Mouse (Mus musculus): ENCODE data around the gene Mctp1.
"Not testable (repeated sequence)": the region's sequence is repeated elsewhere in the genome, so short reads cannot be mapped to it uniquely, and the experiment has no call there.

Gene Mctp1

DNA sequence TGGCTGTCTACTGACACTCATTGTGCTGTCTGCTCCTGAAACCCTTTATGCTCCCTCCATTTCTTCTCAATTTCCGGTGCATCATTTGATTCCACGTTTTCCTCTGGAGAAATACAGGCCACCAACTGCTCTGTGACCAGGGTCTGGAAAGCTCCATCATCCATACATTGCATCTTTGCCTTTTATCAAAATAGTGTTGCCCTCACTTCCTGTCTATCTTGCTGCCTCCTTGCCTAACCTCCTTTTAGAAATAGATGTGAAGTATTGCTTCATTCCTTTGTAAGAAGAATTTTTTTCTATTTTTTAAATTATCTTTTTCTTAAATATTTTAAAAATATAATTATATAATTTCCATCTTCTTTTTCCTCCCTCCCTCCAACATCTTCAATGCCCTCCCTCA is 98.7 kb downstream of the Mctp1 start:
- no peak for DNase-seq

DNA sequence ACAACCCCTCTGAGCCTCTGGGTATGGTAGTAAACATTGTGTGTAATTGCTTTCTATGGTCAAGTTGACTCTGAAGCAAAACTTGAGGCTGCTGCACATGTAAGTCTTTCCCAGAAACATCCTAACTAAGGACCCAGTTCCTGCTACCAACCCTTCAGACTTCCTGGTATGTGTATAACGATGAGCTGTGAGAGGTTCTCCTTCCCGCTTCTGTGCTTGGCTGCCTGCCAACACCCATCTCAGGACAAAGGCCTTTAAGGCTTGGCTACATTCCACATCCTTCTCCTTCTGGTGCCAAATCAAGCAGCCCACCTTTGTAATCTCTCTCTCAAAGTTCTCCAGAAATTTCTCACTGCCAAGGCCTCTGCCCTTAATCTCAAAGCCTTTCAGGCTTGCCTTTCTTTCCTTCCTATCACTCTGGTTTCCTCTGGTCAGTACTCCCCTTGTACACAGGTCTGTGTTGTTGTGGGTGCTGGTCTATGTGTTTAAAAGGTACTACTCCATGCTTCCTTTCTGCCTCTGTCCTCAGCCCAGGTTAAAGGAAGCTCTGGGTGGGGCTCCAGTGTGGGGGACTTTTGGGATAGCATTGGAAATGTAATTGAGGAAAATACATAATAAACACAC is 99.9 kb downstream of the Mctp1 start:
- no peak for DNase-seq

DNA sequence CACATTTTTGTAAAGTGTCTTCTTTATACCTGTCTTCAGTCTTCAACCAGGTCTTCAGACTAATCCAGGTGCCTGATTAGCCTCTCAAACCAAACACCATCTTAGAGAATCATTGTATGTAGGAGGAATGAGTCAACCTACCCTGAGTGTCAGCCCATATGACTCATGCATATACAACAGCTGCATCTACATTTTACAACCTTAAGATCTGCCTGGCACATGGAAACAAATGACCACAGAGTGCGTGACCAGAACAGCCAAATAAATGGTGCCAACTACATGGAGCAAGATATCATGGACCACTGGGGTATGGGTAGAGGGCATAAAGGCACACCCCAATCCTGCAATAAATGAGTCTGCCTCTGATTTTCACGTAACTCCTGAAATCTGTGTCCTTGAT is 131.6 kb downstream of the Mctp1 start:
- no peak for DNase-seq

DNA sequence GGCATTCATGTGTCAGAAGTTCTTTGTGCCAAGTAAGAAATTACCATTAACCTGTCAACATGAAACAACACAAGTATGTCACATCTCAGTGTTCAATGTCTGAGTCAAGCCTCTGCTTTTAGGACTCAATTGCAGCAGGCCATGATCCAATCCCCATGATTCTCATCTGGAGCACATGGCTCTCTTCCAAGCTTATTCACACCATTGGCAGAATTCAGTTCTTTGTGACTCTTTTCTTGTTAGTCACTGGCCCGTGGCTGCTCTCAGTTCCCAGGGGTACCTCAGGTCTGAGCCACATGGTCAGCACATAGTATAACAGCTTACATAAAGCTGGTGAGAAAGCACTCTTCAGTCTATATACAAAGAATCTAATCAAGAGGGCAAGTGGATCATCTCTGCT is 138.8 kb downstream of the Mctp1 start:
- DNase-seq = no peak

DNA sequence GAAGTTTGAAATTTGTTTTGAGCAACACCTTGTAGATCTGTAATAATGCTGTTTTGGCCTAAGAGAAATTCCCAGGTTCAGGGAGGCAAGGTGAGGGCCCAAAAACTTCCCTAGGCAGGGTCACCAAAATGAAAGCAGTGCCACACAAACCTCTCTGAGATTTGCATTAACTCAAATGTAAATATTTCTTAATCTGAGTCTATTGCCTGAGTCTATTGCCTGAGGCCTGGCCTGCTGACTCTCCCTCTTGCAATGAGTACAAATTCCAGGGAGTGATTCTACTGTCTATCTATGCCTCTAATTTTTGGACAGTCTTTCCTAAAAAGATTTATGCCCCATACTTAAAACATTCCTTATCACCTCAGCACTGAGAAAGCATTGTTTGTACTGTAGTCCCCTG is 143.0 kb downstream of the Mctp1 start:
- DNase-seq = no peak

DNA sequence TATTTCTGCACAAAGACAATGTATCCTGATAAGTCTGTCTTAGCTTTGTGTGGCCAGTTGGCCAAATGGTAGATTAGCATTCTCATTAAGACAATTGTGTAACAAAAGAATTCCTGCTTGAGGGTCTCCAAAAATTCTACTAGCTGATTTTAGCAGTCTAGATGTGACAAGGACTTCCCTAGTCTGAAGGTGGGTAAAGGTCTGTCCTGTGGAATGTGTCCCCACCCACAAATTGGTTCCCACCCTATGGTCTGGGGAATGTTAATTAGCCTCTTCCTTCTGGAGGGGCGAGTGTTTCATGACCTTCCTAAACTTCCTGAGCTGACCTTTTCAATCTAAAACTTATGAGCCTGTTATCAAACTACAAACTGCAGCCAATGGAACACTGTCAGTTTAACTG is 143.4 kb downstream of the Mctp1 start:
- no peak for DNase-seq

DNA sequence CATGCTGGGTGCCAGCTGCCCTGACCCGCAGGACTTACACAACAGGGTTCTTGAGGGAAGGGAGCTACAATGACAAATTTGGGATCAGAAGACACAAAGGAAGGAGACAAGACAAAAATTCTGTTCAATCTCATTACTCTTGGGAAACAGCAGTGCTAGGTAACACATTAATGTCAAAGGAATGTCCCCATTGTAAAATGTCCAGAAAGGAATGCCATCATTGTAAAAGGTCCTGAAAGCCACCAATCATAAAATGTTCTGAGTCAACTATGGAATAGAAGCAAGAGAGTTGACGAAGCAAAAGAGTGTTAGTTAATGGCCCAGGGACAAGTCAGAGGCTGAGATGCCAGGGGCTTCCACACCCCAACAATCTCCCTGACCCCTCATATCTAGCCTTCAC is 145.6 kb downstream of the Mctp1 start:
- no peak for DNase-seq

DNA sequence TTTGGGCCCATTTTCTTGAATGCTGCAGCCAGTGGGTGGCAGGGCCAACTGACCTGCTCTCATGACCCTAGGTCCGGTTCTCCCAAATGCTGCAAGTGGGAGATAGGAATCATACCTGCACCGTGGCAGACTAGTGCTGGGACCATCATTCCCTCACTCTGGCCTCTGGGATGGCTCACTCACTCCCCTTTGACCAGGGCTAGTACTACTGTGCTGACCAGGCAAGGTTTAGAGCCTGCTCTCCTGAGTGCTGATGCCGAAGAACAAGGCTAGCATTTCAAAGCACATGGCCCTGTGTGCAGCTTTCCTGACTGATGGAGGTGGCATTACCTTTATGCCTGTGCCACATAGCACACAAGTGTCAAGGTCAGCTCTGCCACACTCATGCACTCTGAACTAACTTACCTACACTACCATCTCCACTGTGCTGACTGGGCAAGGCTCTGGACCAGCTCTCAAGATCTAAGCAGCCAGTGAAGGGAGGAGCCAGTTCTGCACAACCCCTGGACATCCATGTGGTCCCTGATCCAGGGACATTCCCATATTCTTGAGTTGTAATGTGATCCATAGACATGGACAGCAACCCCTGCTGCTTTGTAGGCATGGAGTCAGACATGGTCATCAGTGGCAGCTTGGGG is 146.7 kb downstream of the Mctp1 start:
- no peak for DNase-seq

DNA sequence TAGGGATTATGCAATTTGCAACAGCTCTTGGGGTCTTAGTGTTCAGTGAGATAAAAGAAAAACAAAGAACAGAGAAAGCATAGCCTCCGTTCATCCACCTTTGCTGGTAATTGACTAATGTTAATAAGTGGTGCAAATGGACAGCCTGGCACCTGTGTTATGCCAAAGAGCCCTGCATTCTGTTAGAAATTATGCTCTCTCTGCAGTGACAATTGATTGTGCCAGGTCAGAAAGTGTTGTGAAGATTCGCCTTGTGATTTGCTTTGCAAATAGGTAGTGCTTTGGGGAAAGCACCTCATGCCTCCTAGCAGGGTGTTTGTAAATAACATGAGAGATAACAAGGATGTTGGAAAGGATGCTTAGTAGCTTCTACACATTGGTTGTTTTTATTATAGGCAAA is 163.5 kb downstream of the Mctp1 start:
- no peak for DNase-seq

DNA sequence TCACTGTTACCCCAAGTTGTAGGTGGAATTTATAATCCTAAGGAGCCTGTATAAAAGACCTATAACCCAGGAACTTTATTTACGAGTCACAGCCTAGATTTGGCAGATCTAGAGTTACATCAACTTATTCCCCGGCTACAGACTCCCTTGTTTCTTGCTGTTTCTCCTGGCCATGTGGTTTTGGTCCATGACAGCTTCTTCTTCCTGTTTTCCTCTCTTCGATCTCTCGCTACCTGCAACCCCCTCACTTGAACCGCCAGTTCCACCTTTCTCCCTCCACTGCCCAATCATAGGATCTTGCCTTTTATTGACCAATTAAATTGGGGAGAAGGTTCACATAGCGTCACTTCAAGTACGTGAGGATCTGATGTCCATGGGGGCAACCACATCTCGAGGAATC is 176.6 kb downstream of the Mctp1 start:
- no peak for DNase-seq

DNA sequence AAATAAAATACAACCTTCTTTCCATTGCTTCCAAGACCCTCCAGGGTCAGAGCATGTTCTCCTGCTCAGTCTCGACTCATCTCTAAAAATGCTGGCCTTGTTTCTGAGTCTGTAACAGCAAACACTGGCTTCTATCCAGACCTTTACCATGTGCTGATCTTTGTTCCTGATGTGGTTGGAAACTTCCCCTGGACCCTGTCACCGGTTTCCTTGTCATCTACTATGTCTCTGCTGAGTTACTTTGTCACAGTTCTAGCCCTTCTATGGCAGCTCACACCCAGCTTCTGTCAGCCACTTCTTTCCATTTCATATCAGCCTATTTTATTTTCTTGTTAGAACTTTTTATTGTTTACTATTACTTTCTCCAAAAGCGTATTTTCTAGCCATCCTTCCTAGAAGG is 177.3 kb downstream of the Mctp1 start:
- no peak for DNase-seq

DNA sequence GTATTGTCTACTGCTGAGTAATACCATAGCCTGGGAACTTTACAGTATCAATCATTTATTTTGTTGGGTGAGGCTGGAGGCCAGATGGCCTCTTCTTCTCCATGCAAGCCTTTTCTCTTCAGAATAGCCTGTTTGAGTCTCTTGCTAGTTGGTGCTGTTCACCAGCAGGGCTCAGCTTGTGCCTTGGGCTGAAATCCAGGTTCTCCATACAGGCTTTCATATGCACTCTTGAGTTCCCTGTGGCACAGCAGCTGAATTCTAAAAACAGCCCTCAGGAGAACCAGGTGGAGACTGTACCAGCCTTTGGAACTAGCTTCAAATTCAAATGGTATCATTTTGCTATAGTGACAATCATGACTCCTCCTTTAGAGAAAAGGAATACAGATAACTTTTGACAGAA is 179.7 kb downstream of the Mctp1 start:
- DNase-seq = no peak

DNA sequence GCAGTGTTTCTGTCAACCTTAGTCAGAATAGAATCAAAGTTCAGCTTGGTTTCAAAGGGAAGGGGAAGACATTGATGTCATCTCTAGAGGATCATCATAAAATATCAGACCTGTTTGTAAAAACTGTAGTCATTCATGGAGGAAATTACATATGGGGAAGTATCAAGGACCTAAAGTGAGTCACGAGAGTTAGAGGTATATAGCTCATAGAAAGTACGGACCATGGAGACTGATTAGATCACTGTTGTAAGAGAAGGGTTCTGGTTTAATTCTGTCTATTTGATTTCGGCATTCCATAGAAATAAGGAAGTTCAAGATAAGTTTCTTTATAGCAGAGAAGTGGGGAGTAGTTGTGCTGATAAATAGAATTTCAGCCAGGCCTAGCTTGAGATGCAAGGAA is 181.7 kb downstream of the Mctp1 start:
- no peak for DNase-seq

DNA sequence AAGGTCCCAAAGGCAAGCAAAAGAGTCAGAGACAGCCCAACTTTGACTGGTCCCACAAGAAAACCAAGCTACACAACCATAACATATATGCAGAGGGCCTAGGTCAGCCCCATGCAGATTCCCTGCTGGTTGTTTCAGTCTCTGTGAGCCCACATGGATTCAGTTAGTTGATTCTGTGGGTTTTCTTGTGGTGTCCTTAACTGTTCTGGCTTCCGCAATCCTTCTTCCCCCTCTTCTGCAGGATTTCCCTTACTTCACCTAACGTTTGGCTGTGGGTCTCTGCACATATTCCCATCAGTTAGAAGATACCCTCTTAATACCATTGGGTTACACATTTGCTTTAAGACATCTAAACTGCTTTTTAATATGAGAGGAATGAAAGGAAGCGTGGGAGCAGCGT is 183.1 kb downstream of the Mctp1 start:
- no peak for DNase-seq

DNA sequence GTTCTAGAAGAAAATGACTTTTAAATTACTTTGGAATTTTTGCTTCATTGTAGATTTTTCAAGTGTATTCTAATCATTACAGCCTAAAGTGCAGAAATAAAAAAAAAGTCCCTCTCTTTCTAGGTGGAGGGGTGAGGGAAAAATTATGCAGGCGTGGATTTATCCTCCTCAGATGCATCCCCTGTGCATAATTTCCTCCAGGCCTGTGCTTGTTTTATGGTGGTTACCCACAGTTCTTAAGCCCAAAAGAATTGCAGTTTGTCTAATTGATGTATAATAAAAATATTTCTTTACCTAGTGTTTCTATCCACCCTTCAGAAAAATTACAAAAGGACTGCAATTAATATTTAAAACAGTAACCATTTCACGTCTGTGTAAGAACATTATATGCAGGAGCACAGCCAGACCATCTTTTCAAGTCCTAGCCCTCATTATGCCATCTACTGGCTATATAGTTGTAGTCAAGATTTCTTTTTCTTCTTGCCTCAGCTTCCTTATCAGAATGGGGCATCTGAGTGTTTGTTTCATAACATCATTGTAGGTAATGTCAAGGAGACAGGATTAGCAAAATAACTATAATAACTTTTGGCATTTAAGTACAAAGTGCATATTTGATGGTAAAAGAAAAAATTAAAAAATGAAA is 184.4 kb downstream of the Mctp1 start:
- no peak for DNase-seq

DNA sequence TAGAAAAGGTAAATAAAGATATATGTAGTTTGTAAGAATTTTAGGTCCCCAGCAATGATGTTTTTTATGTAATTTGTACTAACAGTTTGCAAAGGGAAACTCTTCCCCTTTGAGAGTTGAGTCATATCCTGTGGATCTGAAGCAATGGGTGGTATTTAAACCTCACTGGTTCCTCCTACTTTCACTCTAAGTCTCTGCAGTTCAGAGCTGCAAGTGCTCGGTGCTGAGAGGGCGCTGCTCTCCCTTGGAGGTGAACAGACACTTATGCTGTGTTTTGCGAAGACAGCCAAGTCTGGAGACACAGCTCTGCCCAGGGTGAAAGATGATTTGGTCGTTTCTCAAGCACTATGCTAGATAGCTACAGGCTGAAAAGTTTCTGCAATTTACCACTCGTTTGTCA is 195.1 kb downstream of the Mctp1 start:
- DNase-seq = no peak

DNA sequence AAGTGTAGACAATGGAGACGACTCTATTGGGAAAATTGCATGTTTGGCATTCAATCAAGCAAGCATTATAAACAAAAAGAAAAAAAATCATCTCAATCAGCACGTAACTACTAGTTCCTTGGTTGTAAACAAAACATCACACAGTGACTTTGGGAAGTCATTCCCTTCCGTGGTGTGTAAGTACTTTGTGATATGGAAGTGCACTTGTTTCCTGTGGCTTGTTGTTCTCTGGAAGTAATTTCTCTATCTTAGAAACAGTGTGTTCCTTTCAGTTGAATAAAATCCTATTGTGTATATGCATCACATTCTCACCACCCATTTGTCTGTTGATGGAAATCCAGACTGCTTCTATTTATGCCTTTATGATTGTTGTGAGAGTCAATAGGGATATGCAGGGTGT is 201.1 kb downstream of the Mctp1 start:
- no peak for DNase-seq

DNA sequence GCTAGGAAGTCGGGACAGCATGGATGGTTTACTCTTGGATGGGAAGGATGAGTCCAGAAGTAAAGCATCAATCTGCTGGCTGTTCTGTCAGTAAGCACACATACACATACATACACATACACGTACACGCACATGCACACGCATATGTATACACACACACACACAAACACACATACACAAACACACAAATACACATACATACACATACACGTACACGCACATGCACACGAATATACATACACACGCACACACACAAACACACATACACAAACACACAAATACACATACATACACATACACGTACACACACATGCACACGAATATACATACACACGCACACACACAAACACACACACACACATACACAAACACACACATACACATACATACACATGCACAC is 206.4 kb downstream of the Mctp1 start:
- DNase-seq = not testable (repeated sequence)

DNA sequence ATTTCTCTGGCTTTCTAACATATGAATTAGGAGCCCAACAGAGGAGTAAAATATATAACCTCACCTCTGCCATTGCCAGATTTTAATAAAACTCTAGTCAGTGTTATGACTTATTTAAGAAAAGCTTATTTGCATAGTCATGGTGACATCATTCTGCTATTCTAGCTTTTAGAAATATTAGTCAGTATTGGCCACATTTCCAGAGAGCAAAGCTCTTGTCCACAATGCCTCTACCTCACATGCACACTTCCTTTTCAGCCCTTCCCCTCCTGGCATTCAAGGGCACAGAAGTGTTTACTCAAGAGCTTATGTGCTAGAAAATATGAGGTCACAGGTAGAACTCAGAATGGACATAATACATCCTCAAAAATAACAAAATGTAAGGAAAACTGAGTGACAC is 206.9 kb downstream of the Mctp1 start:
- no peak for DNase-seq

DNA sequence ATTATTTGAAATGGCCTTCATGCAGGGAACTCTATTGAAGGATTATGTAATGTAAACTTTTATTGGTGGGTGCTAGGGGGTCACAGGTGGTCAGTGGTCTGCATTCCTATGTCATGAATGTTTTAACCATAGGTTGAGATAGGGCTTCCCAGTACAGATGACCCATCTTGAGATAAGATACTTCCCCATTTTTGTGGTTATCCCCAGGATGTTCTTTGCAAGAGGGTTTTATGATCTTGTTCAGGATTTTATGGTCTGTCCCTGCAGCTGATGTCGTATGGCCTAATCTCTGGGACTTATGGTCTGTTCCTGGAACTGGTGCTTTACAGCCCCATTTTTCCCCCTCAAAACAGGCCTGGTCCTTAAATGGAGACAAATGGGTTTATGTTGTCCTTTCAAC is 207.4 kb downstream of the Mctp1 start:
- DNase-seq = no peak

DNA sequence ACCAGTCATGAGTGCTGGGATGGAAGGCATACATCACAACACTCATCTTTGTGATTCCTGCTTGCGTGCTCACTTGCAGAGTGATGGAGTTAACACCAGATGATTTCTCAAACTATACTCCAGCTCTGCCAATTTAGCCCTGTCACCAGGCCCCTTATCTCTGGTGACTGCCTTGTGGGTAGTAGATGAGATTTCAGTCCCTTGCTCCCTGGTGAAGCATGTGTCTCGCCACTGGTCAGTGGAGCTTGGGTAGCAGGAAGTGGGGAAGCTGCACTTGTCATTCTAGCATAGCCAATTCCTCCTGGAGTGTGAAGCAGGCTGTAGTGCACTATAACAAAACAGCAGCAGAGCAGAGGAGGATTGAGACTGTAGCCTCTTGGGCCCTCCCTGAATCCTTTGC is 208.6 kb downstream of the Mctp1 start:
- DNase-seq = no peak

DNA sequence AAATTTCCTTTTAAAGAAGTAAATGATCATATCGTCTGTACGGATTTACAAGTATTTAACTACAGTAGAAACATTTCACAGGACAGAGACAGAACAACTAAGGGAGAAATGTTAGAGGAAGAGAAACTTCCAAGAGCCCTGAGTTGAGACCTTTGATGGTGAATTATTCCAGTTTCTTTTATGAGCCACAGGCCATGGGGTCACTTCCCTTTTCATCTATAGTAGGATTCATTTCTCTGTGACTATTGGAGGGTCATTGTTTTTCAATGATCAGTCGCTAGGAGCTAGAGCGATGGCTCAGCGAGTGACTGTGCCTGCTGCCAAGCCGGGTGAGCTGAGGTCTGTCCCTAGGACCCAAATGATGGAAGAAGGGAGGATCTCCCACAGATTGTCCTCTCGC is 212.7 kb downstream of the Mctp1 start:
- no peak for DNase-seq

DNA sequence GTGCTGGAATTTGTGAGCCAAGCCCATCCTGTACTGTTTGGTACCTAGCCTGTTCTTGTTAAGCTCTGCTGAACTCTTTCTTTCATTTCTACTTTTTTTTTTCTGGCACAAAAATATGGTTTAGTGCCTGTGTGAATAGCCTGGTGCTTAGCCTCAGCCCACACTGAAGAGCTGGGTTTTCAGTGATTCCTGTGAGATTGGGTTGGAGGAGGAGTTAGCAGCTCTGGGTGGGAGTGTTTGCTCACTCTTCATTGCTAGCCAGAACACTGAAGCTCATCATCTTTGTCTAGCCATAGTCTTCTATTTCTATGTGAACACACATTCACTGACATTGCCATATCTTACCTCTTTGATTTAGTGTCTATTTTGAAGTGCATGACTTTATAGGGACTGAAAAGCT is 225.1 kb downstream of the Mctp1 start:
- DNase-seq = no peak

DNA sequence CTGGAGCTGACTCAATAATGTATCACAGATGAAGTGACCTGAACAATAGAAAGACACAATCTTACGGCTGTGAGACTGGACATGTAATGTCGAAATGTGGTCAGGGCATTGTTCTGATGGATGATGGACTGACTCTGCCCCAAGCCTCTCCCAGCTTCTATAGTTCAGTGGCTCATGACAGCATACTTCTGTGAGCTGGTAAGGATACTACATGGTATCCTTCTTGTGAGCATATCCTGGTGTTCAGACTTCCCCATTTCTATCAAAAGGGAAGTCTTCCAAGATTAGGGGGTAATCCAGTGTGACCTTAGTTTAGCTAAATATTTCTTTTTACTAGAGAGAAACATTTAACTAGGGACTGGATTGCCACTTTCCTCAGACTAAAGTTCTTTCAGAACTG is 227.2 kb downstream of the Mctp1 start:
- DNase-seq = no peak

DNA sequence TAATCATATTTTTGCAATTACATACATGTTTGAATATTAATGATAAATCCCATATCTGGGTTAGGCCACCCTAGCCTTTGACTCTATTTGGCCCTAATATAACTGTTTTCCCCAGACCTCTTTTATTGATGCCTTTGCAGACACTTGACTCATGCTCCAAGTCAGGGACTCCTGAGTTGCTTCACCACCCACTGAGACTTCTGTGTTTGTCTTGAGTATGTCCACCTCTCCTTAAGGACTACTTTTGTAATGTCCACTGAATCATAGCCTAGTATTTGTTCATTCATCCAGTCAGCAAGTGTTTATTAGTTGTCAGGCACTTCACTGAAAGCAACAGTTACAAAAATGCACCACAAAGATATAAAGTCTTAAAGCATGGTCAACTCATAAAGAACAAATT is 235.8 kb downstream of the Mctp1 start:
- DNase-seq = no peak
